Mouse (Mus musculus): ENCODE data around the gene Srsf6. TPM values are rescaled to one million over a fixed set of nuclear protein-coding genes. Genes with fewer than 3 reads are reported as not detected.

Srsf6 gene
- polyA plus RNA-seq, 1 experiment: 64.6 TPM

GRCm38 (mm10) chr2:162922183-162922582 is 9.1 kb upstream of the Srsf6 start:
- Histone ChIP-seq H3K27ac (ENCODE audit: insufficient read depth, low read depth, low read length) (no peak overlapping the region), H3K27me3 (replicated peaks; ENCODE audit: control insufficient read depth, insufficient read depth, low read length) (no peaks in the 10 kb centered on the region), H3K4me1 (ENCODE audit: control insufficient read depth, insufficient read depth, low read length) (no peaks in the 10 kb centered on the region), H3K4me3 (ENCODE audit: insufficient read depth, low read depth, low read length) (no peak overlapping the region), H3K36me3 (ENCODE audit: control insufficient read depth, insufficient read depth, low read length) (no peaks in the 10 kb centered on the region)
- DNase-seq: peak; percentile 61
- WGBS: 11% methylated on average over 6 of the region's 6 CpGs
- no peak for TF ChIP-seq POLR2A (IDR thresholded peaks at IDR 0.05; ENCODE audit: low read depth, low read length)
- peak; percentile 47 for TF ChIP-seq CTCF (conservative IDR thresholded peaks at IDR 0.05; ENCODE audit: insufficient read depth, insufficient read length, low read depth, low read length)

GRCm38 (mm10) chr2:162922834-162923233 is 8.5 kb upstream of the Srsf6 start:
- Histone ChIP-seq H3K4me1 (ENCODE audit: control insufficient read depth, insufficient read depth, low read length) (no peaks in the 10 kb centered on the region), H3K27me3 (replicated peaks; ENCODE audit: control insufficient read depth, insufficient read depth, low read length) (no peaks in the 10 kb centered on the region), H3K27ac (ENCODE audit: insufficient read depth, low read depth, low read length) (no peak overlapping the region), H3K36me3 (ENCODE audit: control insufficient read depth, insufficient read depth, low read length) (no peaks in the 10 kb centered on the region), H3K4me3 (ENCODE audit: insufficient read depth, low read depth, low read length) (no peak overlapping the region)
- TF ChIP-seq POLR2A (IDR thresholded peaks at IDR 0.05; ENCODE audit: low read depth, low read length) (no peak), CTCF (conservative IDR thresholded peaks at IDR 0.05; ENCODE audit: insufficient read depth, insufficient read length, low read depth, low read length) (no peak)
- DNase-seq: no peak
- WGBS: 87% methylated on average over 5 of the region's 5 CpGs

- no peak overlapping the region for H3K4me3 ChIP-seq (ENCODE audit: insufficient read depth, low read depth, low read length)
- no peak overlapping the region for H3K27ac ChIP-seq (ENCODE audit: insufficient read depth, low read depth, low read length)
- 63% methylated on average over 5 of the region's 5 CpGs for WGBS
- H3K36me3 ChIP-seq (ENCODE audit: control insufficient read depth, insufficient read depth, low read length): no peaks in the 10 kb centered on the region
- no peaks in the 10 kb centered on the region for H3K27me3 ChIP-seq (replicated peaks; ENCODE audit: control insufficient read depth, insufficient read depth, low read length)
- H3K4me1 ChIP-seq (ENCODE audit: control insufficient read depth, insufficient read depth, low read length): no peaks in the 10 kb centered on the region
- TF ChIP-seq POLR2A (IDR thresholded peaks at IDR 0.05; ENCODE audit: low read depth, low read length) (no peak), CTCF (conservative IDR thresholded peaks at IDR 0.05; ENCODE audit: insufficient read depth, insufficient read length, low read depth, low read length) (no peak)
- DNase-seq: no peak
Observed at GRCm38 (mm10) chr2:162924126-162924525, 7.2 kb upstream of the Srsf6 start.

DNA sequence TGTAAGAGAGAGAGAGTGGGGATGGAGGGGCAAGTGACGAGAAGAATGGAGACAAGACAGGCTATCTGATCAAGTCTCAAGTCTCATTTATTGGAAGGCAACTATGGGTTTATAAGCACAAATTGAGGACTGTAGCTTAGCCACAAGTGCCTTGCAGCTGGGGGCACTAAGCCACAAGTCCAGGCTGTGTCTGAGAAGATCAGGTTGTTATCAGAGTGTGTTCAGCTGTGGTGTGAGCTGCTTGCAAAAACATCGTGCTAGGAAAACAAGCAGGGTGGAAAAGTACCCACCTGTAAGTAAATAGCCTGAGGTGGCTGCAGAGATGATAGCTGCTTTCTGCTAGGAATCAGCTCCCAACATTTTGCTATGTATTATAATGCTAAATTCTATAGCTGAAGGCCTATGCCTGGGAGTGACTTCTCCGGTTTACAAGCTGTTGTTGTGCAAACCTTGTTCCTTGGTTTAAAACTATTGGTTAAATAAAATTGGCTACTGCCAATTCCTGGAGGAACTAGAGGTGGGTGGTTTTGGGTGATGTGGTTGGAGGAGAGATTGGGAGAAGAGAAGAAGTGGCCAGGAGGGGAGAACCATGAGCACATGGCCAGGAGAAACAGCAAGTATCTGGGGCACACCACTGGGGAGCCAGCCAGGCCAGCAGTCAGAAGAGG is 3.3 kb upstream of the Srsf6 start:
- DNase-seq: no peak
- WGBS: 81% methylated on average over 3 of the region's 3 CpGs
- H3K27me3 ChIP-seq (replicated peaks; ENCODE audit: control insufficient read depth, insufficient read depth, low read length): no peaks in the 10 kb centered on the region
- H3K27ac ChIP-seq (ENCODE audit: insufficient read depth, low read depth, low read length): no peak overlapping the region
- H3K4me3 ChIP-seq (ENCODE audit: insufficient read depth, low read depth, low read length): no peak overlapping the region
- H3K4me1 ChIP-seq (ENCODE audit: control insufficient read depth, insufficient read depth, low read length): peaks cover 6% of the 10 kb centered on the region
- no peaks in the 10 kb centered on the region for H3K36me3 ChIP-seq (ENCODE audit: control insufficient read depth, insufficient read depth, low read length)
- TF ChIP-seq CTCF (conservative IDR thresholded peaks at IDR 0.05; ENCODE audit: insufficient read depth, insufficient read length, low read depth, low read length) (no peak), POLR2A (IDR thresholded peaks at IDR 0.05; ENCODE audit: low read depth, low read length) (no peak)

GRCm38 (mm10) chr2:162929704-162930103 is 1.6 kb upstream of the Srsf6 start:
- Histone ChIP-seq H3K27me3 (replicated peaks; ENCODE audit: control insufficient read depth, insufficient read depth, low read length) (no peaks in the 10 kb centered on the region), H3K36me3 (ENCODE audit: control insufficient read depth, insufficient read depth, low read length) (peaks cover 8% of the 10 kb centered on the region), H3K27ac (ENCODE audit: insufficient read depth, low read depth, low read length) (no peak overlapping the region), H3K4me1 (ENCODE audit: control insufficient read depth, insufficient read depth, low read length) (peaks cover 6% of the 10 kb centered on the region), H3K4me3 (ENCODE audit: insufficient read depth, low read depth, low read length) (no peak overlapping the region)
- DNase-seq: no peak
- 71% methylated on average over 3 of the region's 3 CpGs for WGBS
- TF ChIP-seq CTCF (conservative IDR thresholded peaks at IDR 0.05; ENCODE audit: insufficient read depth, insufficient read length, low read depth, low read length): no peak
- TF ChIP-seq POLR2A (IDR thresholded peaks at IDR 0.05; ENCODE audit: low read depth, low read length): no peak

DNA sequence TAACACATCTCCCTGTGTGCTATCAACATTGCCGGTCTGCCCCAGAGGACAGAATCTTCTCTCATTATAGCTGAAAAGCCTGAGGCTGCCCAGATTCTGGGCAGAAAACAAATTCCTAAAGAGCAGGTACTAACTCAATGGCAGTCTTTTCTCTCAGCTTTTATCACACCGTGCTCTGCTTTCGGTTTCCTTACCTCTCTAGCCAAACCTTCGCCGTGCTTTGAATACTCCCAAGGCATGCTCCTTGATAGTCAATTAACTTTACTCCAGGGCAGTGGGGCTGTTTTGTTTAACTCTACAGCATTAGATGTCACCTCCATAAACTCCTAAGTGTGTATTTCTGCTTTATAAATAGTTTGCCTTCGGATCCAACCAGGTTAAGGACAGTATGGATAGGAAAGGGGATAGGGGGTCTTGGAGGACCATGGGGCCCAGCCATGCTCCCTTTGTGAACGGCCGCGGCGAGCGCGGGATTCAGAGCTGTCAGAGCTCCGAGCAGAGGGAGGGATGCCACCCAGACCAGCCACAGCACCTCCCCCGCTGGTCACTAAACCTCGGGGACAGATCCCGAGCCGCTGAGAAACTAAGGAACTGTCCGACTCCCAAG is 709 bp upstream of the Srsf6 start:
- peaks cover 6% of the 10 kb centered on the region for H3K4me1 ChIP-seq (ENCODE audit: control insufficient read depth, insufficient read depth, low read length)
- peaks cover 8% of the 10 kb centered on the region for H3K36me3 ChIP-seq (ENCODE audit: control insufficient read depth, insufficient read depth, low read length)
- H3K27ac ChIP-seq (ENCODE audit: insufficient read depth, low read depth, low read length): no peak overlapping the region
- no peak for DNase-seq
- no peaks in the 10 kb centered on the region for H3K27me3 ChIP-seq (replicated peaks; ENCODE audit: control insufficient read depth, insufficient read depth, low read length)
- WGBS: under 1% methylated on average over 18 of the region's 18 CpGs
- no peak for TF ChIP-seq CTCF (conservative IDR thresholded peaks at IDR 0.05; ENCODE audit: insufficient read depth, insufficient read length, low read depth, low read length)
- no peak for TF ChIP-seq POLR2A (IDR thresholded peaks at IDR 0.05; ENCODE audit: low read depth, low read length)
- H3K4me3 ChIP-seq (ENCODE audit: insufficient read depth, low read depth, low read length): peak overlapping the region; percentile 92

Data from kidney, adult 2 months (tissue).